Mouse (Mus musculus): ENCODE results near the gene Zbtb14. TPM values are rescaled to one million over a fixed set of nuclear protein-coding genes. Genes with fewer than 3 reads are reported as not detected.

The Zbtb14 gene
- polyA plus RNA-seq, 1 experiment: 23.1 TPM

- TF ChIP-seq POLR2A (IDR thresholded peaks at IDR 0.05; ENCODE audit: borderline replicate concordance, extremely low read depth, insufficient read depth, insufficient read length, poor library complexity, severe bottlenecking): no peak
- TF ChIP-seq CTCF (IDR thresholded peaks at IDR 0.05; ENCODE audit: borderline replicate concordance, extremely low read depth, insufficient read depth, insufficient read length): no peak
- DNase-seq (ENCODE audit: low read depth): no peak
These were observed 18.3 kb downstream of the Zbtb14 start for GRCm38 (mm10) chr17:69401146-69401545.

GRCm38 (mm10) chr17:69416163-69416562 lies 33.3 kb downstream of the Zbtb14 start:
- TF ChIP-seq CTCF (IDR thresholded peaks at IDR 0.05; ENCODE audit: borderline replicate concordance, extremely low read depth, insufficient read depth, insufficient read length): no peak
- TF ChIP-seq POLR2A (IDR thresholded peaks at IDR 0.05; ENCODE audit: borderline replicate concordance, extremely low read depth, insufficient read depth, insufficient read length, poor library complexity, severe bottlenecking): no peak
- DNase-seq (ENCODE audit: low read depth): no peak

GRCm38 (mm10) chr17:69416920-69417661 lies 34.2 kb downstream of the Zbtb14 start:
- TF ChIP-seq POLR2A (IDR thresholded peaks at IDR 0.05; ENCODE audit: borderline replicate concordance, extremely low read depth, insufficient read depth, insufficient read length, poor library complexity, severe bottlenecking): peak; percentile 54; the same call in 1 of the 2 replicates
- no peak for TF ChIP-seq CTCF (IDR thresholded peaks at IDR 0.05; ENCODE audit: borderline replicate concordance, extremely low read depth, insufficient read depth, insufficient read length)
- DNase-seq (ENCODE audit: low read depth): peak; percentile 96

- TF ChIP-seq CTCF (IDR thresholded peaks at IDR 0.05; ENCODE audit: borderline replicate concordance, extremely low read depth, insufficient read depth, insufficient read length): no peak
- TF ChIP-seq POLR2A (IDR thresholded peaks at IDR 0.05; ENCODE audit: borderline replicate concordance, extremely low read depth, insufficient read depth, insufficient read length, poor library complexity, severe bottlenecking): no peak
- no peak for DNase-seq (ENCODE audit: low read depth)
These were observed 35.0 kb downstream of the Zbtb14 start for GRCm38 (mm10) chr17:69417724-69418373.

GRCm38 (mm10) chr17:69421592-69421991 lies 38.7 kb downstream of the Zbtb14 start:
- TF ChIP-seq CTCF (IDR thresholded peaks at IDR 0.05; ENCODE audit: borderline replicate concordance, extremely low read depth, insufficient read depth, insufficient read length) (no peak), POLR2A (IDR thresholded peaks at IDR 0.05; ENCODE audit: borderline replicate concordance, extremely low read depth, insufficient read depth, insufficient read length, poor library complexity, severe bottlenecking) (no peak)
- DNase-seq (ENCODE audit: low read depth): peak; percentile 87

- DNase-seq (ENCODE audit: low read depth): no peak
- TF ChIP-seq POLR2A (IDR thresholded peaks at IDR 0.05; ENCODE audit: borderline replicate concordance, extremely low read depth, insufficient read depth, insufficient read length, poor library complexity, severe bottlenecking) (no peak), CTCF (IDR thresholded peaks at IDR 0.05; ENCODE audit: borderline replicate concordance, extremely low read depth, insufficient read depth, insufficient read length) (no peak)
These were observed 55.0 kb downstream of the Zbtb14 start for GRCm38 (mm10) chr17:69437836-69438235.

GRCm38 (mm10) chr17:69438486-69438885 lies 55.6 kb downstream of the Zbtb14 start:
- TF ChIP-seq POLR2A (IDR thresholded peaks at IDR 0.05; ENCODE audit: borderline replicate concordance, extremely low read depth, insufficient read depth, insufficient read length, poor library complexity, severe bottlenecking) (no peak), CTCF (IDR thresholded peaks at IDR 0.05; ENCODE audit: borderline replicate concordance, extremely low read depth, insufficient read depth, insufficient read length) (no peak)
- DNase-seq (ENCODE audit: low read depth): no peak

GRCm38 (mm10) chr17:69438990-69439491 lies 56.2 kb downstream of the Zbtb14 start, which contains the start of gene Akain1:
TSS of gene Akain1 (plus strand) at chr17:69439326.
- TF ChIP-seq POLR2A (IDR thresholded peaks at IDR 0.05; ENCODE audit: borderline replicate concordance, extremely low read depth, insufficient read depth, insufficient read length, poor library complexity, severe bottlenecking): no peak
- DNase-seq (ENCODE audit: low read depth): peak; percentile 78

GRCm38 (mm10) chr17:69439571-69440480 lies 57.0 kb downstream of the Zbtb14 start:
- peak; percentile 55 for DNase-seq (ENCODE audit: low read depth)
- TF ChIP-seq POLR2A (IDR thresholded peaks at IDR 0.05; ENCODE audit: borderline replicate concordance, extremely low read depth, insufficient read depth, insufficient read length, poor library complexity, severe bottlenecking) (no peak), CTCF (IDR thresholded peaks at IDR 0.05; ENCODE audit: borderline replicate concordance, extremely low read depth, insufficient read depth, insufficient read length) (no peak)

Other genes starting within 250 kb of the Zbtb14 start
- 0.19 and 0.33 TPM in 2 replicates for gene Akain1, start 56.3 kb downstream of the Zbtb14 start, polyA plus RNA-seq (2012; rRNA removed)

All from brain, embryonic 14.5 days (tissue).